Mouse (Mus musculus) forebrain, embryonic 11.5 days (tissue): Measurements from ENCODE around the gene 4930467E23Rik. TPM values are rescaled to one million over a fixed set of nuclear protein-coding genes. Genes with fewer than 3 reads are reported as not detected.
"Not testable (repeated sequence)": the region's sequence is repeated elsewhere in the genome, so short reads cannot be mapped to it uniquely, and the experiment has no call there.

Source experiments
- ATAC-seq: fragments of 200-750 bp; cut with Nextera tagmentation; replicated peaks from 2 replicates; pipeline ENCODE4 v1.8.0; 2017; ENCODE audit warnings: moderate TSS enrichment; ENCODE audit not compliant: low FRiP score
- DNase-seq: peaks from one replicate; pipeline ENCODE4 v3.0.0-alpha.2; 2017; ENCODE audit warnings: low spot score
- H3K27ac ChIP-seq: fragments of 300-500 bp; sonication (generic); 2 replicates; pipeline ENCODE4 v1.5.1; 2014; ENCODE audit warnings: low read depth, low read length
- H3K27me3 ChIP-seq: fragments of 300-500 bp; sonication (generic); 2 replicates; pipeline ENCODE4 v1.6.1; 2014; ENCODE audit warnings: mild to moderate bottlenecking, low read length, mixed read lengths; ENCODE audit not compliant: control insufficient read depth, insufficient read depth
- H3K36me3 ChIP-seq: fragments of 300-500 bp; sonication (generic); 2 replicates; pipeline ENCODE4 v1.6.1; 2014; ENCODE audit warnings: mild to moderate bottlenecking, low read length, moderate library complexity, mixed read lengths; ENCODE audit not compliant: control insufficient read depth, insufficient read depth
- H3K4me1 ChIP-seq: fragments of 300-500 bp; sonication (generic); replicated peaks from 2 replicates; pipeline ENCODE4 v1.6.1; 2014; ENCODE audit warnings: low read length, mixed read lengths; ENCODE audit not compliant: control insufficient read depth, insufficient read depth
- H3K4me2 ChIP-seq: fragments of 300-500 bp; sonication (generic); 2 replicates; pipeline ENCODE4 v1.6.1; 2014; ENCODE audit warnings: low read depth, mild to moderate bottlenecking, low read length, moderate library complexity, mixed read lengths; ENCODE audit not compliant: severe bottlenecking
- H3K4me3 ChIP-seq: fragments of 300-500 bp; sonication (generic); 2 replicates; pipeline ENCODE4 v1.5.1; 2014; ENCODE audit warnings: low read depth, low read length
- H3K9ac ChIP-seq: fragments of 300-500 bp; sonication (generic); 2 replicates; pipeline ENCODE4 v1.6.1; 2014; ENCODE audit warnings: low read length
- H3K9me3 ChIP-seq: fragments of 300-500 bp; sonication (generic); 2 replicates; pipeline ENCODE4 v1.6.1; 2016; ENCODE audit warnings: low read length, mixed read lengths; ENCODE audit not compliant: control insufficient read depth
- WGBS: fragments of 180-500 bp; shearing (Covaris S2); extraction: QIAGEN DNeasy Blood & Tissue Kit; methylation state at CpG from one replicate; pipeline ENCODE4 v1.1.7; 2014; 5-methylcytosine and 5-hydroxymethylcytosine counted together
- polyA plus RNA-seq: library from polyadenylated mRNA; unstranded; fragments of >200 nt; fragmentation: Nextera tagmentation; extraction: Ambion mirVana; gene quantifications from 2 replicates; pipeline ENCODE4 v1.2.1, GENCODE M21; 2014

4930467E23Rik gene
- polyA plus RNA-seq, 1 experiment from 2014 or later = not detected

- not testable (repeated sequence) for H3K9me3 ChIP-seq, H3K9ac ChIP-seq, H3K27me3 ChIP-seq, H3K36me3 ChIP-seq, DNase-seq, ATAC-seq, H3K4me2 ChIP-seq, H3K4me3 ChIP-seq, H3K27ac ChIP-seq, H3K4me1 ChIP-seq
- 94% methylated on average over 2 of the region's 2 CpGs for WGBS
Observed at GRCm38 (mm10) chr8:19701326-19701725, 28.1 kb upstream of the 4930467E23Rik start.

- H3K27me3 ChIP-seq, ATAC-seq, H3K4me1 ChIP-seq, H3K9me3 ChIP-seq, H3K27ac ChIP-seq, H3K36me3 ChIP-seq, H3K4me3 ChIP-seq, H3K4me2 ChIP-seq, H3K9ac ChIP-seq, DNase-seq: not testable (repeated sequence)
- 79% methylated on average over 1 of the region's 2 CpGs for WGBS
Observed at GRCm38 (mm10) chr8:19702276-19702675, 27.1 kb upstream of the 4930467E23Rik start.

- H3K27ac ChIP-seq, H3K9me3 ChIP-seq, H3K4me1 ChIP-seq, H3K36me3 ChIP-seq, H3K9ac ChIP-seq, H3K27me3 ChIP-seq, H3K4me3 ChIP-seq, H3K4me2 ChIP-seq: not testable (repeated sequence)
- DNase-seq = peak; percentile 83
- peak; percentile 96 for ATAC-seq
- 45% methylated on average over 13 of the region's 13 CpGs for WGBS
Observed at GRCm38 (mm10) chr8:19702972-19703709, 26.2 kb upstream of the 4930467E23Rik start.

- not testable (repeated sequence) for DNase-seq, H3K4me1 ChIP-seq, H3K4me3 ChIP-seq, H3K36me3 ChIP-seq, H3K27ac ChIP-seq, H3K9ac ChIP-seq, ATAC-seq, H3K4me2 ChIP-seq, H3K9me3 ChIP-seq, H3K27me3 ChIP-seq
Observed at GRCm38 (mm10) chr8:19703906-19704305, 25.5 kb upstream of the 4930467E23Rik start.

GRCm38 (mm10) chr8:19704441-19705215 is 24.7 kb upstream of the 4930467E23Rik start:
- H3K4me2 ChIP-seq, H3K27ac ChIP-seq, ATAC-seq, DNase-seq, H3K4me3 ChIP-seq, H3K9ac ChIP-seq, H3K9me3 ChIP-seq, H3K4me1 ChIP-seq, H3K27me3 ChIP-seq, H3K36me3 ChIP-seq: not testable (repeated sequence)
- 80% methylated on average over 1 of the region's 4 CpGs for WGBS

GRCm38 (mm10) chr8:19705216-19705600 is 24.2 kb upstream of the 4930467E23Rik start:
- not testable (repeated sequence) for H3K36me3 ChIP-seq, H3K4me1 ChIP-seq, H3K27me3 ChIP-seq, H3K9ac ChIP-seq, DNase-seq, H3K27ac ChIP-seq, H3K4me2 ChIP-seq, ATAC-seq, H3K9me3 ChIP-seq, H3K4me3 ChIP-seq
- 84% methylated on average over 9 of the region's 9 CpGs for WGBS

GRCm38 (mm10) chr8:19706101-19706725 is 23.2 kb upstream of the 4930467E23Rik start:
- H3K9me3 ChIP-seq, H3K4me3 ChIP-seq, H3K4me1 ChIP-seq, H3K27me3 ChIP-seq, H3K9ac ChIP-seq, H3K4me2 ChIP-seq, DNase-seq, H3K36me3 ChIP-seq, ATAC-seq, H3K27ac ChIP-seq: not testable (repeated sequence)
- 88% methylated on average over 4 of the region's 4 CpGs for WGBS

GRCm38 (mm10) chr8:19706918-19707760 is 22.2 kb upstream of the 4930467E23Rik start:
- WGBS = 76% methylated on average over 7 of the region's 7 CpGs
- not testable (repeated sequence) for H3K4me3 ChIP-seq, H3K9ac ChIP-seq, H3K27me3 ChIP-seq, H3K9me3 ChIP-seq, H3K4me1 ChIP-seq, H3K27ac ChIP-seq, H3K36me3 ChIP-seq, H3K4me2 ChIP-seq
- ATAC-seq = 0 out of 2 replicates have a peak, but pooled peaks have one; percentile 61
- DNase-seq = peak; percentile 72
